Mouse (Mus musculus) ES-Bruce4 (cell line): ENCODE results near the gene Cpa4.

Source experiments
- CTCF ChIP-seq: IDR thresholded peaks from one replicate; pipeline ENCODE4 v1.8.1; 2011; ENCODE audit warnings: low read depth, low read length
- POLR2A ChIP-seq: IDR thresholded peaks from one replicate; pipeline ENCODE4 v1.8.1; 2011; ENCODE audit warnings: low read length; ENCODE audit not compliant: insufficient read depth

GRCm38 (mm10) chr6:30547656-30548306 is 20.4 kb upstream of the Cpa4 start:
- TF ChIP-seq POLR2A: no peak
- no peak for TF ChIP-seq CTCF
